Mouse (Mus musculus) layer of hippocampus, postnatal 25 days (tissue): ENCODE data around the gene Shc4. TPM values are rescaled to one million over a fixed set of nuclear protein-coding genes. Genes with fewer than 3 reads are reported as not detected.
A peak's percentile ranks its signal among the peaks of the same experiment; 100 is the strongest.

Experiments
- DNase-seq, 2 experiments: peaks; one replicate each; pipeline ENCODE4 v3.0.0; 2022; ENCODE audit warnings: mixed read lengths in 2 of 2, low spot score in 1 of 2; ENCODE audit errors: extremely low spot score in 1 of 2
- total RNA-seq, 2 experiments: library from RNA; stranded (reverse); gene quantifications; 2 replicates each; pipeline ENCODE4 v1.2.3; 2021

Shc4 gene
- total RNA-seq = 1 to 10 TPM; 4.3 to 4.5 TPM

DNA sequence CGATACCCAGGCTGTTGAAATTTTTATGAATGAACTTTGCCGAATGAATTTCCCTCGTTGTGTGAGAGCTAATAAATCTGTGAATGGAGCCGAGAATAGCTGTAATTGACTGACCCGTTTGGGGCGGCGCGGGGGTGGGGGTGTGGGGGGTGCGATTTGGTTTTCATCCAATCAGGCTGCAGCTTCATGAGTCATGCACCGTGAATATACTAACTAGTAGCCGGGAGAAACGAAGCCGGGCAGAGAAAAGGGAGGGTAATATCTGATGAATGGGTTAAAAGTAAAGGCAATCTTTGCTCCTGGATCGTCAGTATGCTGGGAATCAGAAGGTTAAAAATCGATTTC is at the start of gene Shc4:
Gene Shc4, minus strand, starts transcription at position 63 of the 345 bp plus-strand sequence.
- DNase-seq = no peak

GRCm38 (mm10) chr2:125765029-125765428 is 41.1 kb upstream of the Shc4 start:
- DNase-seq = no peak

GRCm38 (mm10) chr2:125764531-125764930 is 40.6 kb upstream of the Shc4 start:
- no peak for DNase-seq

DNA sequence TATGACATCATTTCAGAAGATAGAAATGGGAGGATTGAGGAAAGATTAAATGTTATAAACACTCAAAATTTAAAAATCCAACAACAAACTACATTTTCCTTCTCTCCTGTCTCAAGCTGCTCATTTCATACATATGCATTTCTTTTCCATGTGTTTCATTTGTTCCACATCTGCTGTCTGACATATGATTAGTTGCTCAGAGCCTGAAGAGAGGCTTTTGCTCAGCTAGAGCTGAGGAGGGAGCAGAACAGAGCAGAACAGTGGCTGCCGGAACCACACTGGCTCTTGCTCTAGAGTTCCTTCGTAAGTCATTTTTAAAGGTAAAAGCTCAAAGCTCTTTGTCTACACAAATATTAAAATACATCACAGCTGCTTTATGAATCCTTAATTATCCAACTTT is 25.4 kb upstream of the Shc4 start:
- DNase-seq = no peak

DNA sequence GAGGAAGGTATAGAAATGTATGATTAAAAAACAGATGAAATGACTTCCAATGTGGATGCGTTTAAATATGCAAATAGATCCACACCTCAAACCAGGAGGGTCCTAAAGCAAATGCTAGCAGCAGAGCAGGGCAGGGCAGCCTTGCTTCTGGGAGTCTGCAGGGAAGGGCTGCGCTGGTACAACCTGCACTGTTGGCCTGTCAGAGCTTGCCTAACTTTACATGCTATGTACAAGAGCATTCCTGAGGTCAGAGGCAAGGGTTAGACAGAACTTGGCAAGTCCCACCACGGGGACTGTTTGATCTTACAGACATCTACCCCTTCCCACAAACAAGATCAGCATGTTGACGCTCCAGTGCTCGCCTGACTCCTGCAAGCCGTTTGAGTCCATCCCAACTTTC is 15.4 kb upstream of the Shc4 start:
- DNase-seq = no peak

- DNase-seq = no peak
Observed at GRCm38 (mm10) chr2:125738718-125739117, 14.8 kb upstream of the Shc4 start.

DNA sequence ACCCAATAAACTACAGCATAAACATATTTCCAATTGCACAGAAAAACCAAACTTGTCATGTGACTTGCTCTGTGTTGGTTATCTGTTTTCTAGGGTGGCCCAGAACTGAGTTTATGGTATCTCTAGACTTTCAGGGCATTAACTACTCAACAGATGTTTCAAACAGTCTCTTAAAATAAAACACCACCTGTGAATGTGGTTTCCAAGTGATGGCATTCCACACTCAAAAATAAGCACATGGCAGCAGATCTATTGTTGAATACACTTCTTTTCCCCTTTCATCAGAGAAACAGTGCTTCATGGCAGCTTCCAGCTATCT is 12.0 kb upstream of the Shc4 start:
- no peak for DNase-seq

- no peak for DNase-seq
Observed at GRCm38 (mm10) chr2:125735333-125736024, 11.5 kb upstream of the Shc4 start.

- no peak for DNase-seq
Observed at GRCm38 (mm10) chr2:125734741-125735140, 10.8 kb upstream of the Shc4 start.

DNA sequence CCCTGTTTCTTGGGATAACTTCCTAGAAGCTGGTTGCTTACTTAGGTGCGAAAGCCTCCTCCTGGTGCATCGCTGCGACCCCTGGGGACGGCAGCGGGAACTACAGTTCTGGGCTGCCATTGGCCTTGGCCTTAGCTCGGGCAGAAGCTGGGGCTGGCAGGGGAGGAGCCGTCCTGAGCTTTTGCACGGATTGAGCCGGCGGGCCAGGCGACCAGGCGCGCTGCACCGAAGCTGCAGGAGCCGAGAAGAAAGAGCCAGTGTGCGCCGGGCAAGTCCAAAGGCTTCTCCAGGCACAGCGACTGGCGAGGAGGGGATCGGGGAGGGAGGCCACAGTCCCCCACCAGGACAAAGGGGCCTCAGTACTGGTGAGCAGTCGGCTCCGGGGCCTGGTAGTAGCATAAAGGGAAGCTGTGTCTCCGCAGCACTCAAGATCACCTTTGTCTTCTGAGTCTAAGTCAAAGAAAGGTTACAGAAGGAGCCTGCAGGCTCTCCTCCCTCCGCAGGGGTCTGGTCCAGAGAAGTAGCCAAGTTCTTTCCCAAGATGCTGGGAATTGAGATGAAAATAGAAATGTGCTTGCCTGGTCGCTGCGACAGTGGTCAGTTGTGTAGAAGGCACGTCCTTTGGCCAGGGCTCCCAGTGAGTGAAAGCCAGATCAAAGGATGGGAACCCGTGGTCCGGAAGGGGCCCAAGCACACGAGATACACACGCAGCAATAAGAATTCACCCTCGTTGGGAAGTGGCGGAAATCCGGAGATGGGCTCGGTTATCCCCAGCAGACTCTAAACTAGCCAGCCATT is 8.0 kb upstream of the Shc4 start:
- DNase-seq = peak; percentile 94 to 98

DNA sequence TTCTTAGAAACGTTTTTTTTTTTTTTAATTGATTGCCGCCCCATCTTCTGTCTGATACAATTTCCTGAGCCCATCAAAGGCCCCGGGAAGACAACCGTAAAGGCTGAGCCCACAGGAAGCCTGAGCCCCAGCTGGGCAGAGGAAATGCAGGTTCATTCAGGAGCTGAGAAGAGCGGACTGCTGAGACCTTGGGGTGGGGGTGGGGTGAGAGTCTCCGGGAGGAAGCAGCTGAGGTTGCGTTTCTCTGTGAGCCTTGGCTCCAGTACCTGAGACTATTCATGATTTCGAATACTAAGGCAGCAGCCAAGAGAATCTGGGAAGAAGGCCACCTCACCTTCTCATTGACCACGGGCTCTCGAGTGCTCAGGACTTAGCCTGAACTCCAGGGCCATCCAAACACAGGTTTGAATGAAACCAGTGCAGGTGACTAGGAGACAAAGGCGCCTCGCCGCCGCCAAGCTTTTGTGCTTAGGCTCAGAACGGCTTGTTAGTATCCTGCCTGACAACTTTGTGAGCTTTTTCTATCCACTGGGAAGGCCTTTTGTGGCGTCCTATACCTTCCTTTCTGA is 682 bp upstream of the Shc4 start:
- DNase-seq = no peak

DNA sequence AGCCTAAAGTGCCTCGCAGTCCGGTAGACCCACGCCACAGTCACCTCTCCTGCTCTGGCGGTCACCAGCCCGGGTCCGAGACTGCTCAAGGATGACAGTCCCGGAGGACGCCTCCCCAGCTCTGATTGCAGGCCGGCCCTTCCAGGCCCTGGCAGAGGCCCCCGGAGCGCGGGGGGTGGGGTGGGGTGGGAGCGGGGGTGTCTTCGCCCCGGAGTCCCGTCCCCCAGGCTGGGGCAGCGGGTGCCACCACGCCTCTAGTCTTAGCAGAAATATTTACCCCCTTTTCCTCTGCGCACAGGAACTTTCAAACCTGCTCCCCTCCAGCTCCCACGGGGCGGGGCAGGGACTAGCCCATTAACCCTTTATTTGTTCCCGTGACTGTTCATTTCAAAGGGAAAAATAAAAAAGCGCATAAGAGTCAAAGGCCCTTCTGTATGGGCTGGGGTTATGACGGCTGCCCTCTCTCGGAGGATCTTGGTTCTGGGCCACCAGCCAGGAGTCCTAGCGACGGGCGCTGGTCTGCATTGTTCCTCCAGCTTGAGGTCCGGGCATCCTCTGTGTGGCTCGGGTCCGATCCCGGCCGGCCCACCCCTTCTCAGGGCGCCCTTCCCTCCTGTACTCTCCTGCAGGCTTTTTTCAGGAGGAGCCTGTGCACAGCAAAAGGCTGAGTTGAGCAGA is 401 bp downstream of the Shc4 start:
- DNase-seq = peak in 1 of 2 experiments; percentile 36

- DNase-seq = no peak
Observed at GRCm38 (mm10) chr2:125723086-125723407, 901 bp downstream of the Shc4 start.

GRCm38 (mm10) chr2:125716599-125716998 is 7.3 kb downstream of the Shc4 start:
- no peak for DNase-seq

DNA sequence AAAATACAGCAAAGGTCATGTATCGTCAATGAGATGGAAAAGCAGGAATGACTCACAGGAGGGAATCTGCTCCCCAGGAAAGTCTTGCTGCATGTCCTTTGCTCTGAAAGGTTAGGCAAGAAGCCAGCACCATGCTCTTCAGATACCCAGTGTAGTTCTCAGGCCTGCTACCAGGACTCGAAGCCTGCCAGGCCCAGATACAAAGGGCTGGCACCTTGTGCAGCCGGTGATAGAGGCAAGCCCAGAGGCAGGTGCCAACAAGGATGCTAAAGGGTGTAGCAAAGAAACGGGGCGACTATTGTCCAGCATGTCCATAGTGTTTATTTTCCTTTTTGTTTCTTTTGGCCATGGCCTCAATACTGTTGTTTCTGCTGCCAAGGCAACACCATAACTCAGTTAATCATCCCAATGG is 17.4 kb downstream of the Shc4 start:
- no peak for DNase-seq

DNA sequence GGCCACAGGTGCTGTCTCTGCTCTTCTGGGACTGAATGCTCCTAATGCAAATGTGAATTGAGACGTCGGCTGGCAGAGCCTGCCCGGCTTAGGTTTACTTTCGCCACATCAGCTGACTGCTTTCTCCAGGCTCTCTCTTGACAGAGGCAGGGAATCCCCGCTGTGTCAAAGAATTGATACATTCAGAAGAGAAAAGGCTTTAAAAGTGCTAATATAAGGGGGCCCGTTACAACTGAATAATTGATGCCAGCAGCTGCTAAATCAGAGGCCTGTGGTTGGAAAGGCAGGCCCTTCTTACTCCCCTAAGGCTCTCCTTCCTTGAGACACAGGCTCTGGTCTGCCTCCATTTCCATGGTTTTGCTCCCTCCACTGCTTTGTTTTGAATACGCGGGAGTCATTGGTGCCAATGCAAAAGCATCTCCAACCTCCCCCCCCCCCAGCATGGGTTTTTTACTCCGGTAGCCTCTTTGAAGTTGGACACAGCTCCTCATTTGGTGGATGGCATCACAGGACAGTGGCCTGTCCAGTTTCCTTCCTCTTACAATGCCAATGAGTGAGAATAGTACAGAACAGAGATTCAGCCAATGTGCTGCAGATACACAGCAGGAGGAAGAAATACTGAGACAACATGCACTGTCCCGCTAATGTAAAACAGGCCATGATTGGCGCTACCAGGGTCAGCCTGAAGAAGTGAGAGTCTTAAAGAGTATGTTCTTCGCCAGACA is 18.9 kb downstream of the Shc4 start:
- DNase-seq = no peak

DNA sequence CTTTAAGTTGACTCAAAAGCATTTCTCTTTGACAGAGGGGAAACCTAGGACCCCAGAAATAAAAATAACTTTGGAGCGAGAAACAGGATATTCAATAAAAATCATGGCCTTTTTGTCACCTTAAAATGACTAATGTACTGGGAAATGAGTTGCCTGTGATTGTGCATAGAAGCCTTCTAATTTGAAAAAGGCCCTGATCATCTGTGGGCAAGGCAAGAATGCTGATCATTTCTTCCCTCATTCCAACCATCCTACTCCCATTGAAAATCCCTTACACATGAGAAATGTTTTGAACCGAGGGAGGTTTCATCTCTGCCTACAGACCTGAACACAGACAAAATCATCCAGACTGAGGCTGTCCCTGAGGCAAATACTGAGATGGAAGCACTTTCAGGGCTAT is 21.1 kb downstream of the Shc4 start:
- DNase-seq = no peak

GRCm38 (mm10) chr2:125701606-125702005 is 22.3 kb downstream of the Shc4 start:
- DNase-seq = no peak

DNA sequence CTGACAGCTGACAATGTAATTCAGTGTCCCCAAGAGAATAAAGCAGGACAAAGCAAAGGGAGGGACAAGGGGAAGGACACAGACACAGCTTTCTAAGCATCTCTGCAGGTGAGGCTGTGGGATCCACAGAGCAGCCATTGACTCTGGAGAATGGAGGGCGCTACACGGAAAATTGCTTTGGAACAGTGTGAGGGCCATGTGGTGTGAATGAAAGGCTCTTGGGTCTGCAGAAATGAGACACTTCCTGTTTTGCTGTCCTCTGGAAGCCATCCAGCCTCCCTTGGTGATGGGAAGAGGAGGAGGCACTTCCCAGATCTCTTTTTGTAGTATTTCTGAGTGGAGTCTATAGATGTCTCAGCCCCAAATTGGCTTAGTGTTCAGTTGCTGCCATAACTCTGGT is 27.7 kb downstream of the Shc4 start:
- DNase-seq = no peak

- no peak for DNase-seq
Observed at GRCm38 (mm10) chr2:125694798-125695197, 29.1 kb downstream of the Shc4 start.

DNA sequence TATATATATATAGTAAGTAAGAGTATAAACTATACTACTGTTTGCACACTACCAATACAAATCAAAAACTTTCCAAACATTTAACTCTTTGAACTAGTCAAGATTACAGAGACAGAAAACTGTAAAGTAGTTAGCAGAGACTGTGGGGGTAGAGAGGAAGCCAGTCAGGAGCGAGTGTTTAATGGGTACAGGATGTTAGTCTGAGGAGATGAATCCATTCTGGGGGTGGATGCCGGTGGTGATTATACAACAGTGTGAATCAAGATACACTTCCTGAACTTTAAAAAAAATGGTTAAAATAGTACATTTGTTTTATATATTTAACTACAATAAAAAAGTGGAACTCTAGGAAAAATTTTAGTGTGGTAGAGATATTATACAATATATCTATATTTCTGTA is 31.9 kb downstream of the Shc4 start:
- DNase-seq = no peak
